Mouse (Mus musculus): Measurements from ENCODE around the gene Six2.

DNA sequence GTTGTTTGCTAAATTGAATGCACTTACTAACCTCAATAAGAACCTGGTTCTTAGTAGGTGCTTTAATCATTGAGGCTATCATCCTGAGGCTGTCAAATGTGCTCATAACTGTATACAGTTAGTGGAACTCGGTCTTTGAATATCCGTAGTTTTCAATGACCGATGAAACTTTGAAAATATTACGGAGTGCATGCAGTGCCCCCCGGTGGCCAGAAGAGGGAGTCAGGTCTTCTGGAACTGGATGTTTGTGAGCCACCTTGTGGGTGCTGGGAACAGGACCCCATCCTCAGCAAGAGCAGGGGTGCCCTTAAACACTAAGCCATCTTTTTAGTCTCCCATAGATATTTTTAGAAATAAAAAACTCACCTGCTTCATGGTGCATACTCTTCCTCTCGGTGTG is 6.4 kb upstream of the Six2 start:
- peak; percentile 17; the same call in 1 of the 2 replicates for TF ChIP-seq CTCF (IDR thresholded peaks at IDR 0.05; ENCODE audit: low read depth, low read length)
- no peak for TF ChIP-seq POLR2A (IDR thresholded peaks at IDR 0.05; ENCODE audit: extremely low read depth, insufficient read depth, low read length)

All from liver, adult 2 months (tissue).